Mouse (Mus musculus): ENCODE results near the gene Klkb1. TPM values are rescaled to one million over a fixed set of nuclear protein-coding genes. Genes with fewer than 3 reads are reported as not detected.

The Klkb1 gene
- polyA plus RNA-seq, 1 experiment from 2014 or later: 0.04 TPM

DNA sequence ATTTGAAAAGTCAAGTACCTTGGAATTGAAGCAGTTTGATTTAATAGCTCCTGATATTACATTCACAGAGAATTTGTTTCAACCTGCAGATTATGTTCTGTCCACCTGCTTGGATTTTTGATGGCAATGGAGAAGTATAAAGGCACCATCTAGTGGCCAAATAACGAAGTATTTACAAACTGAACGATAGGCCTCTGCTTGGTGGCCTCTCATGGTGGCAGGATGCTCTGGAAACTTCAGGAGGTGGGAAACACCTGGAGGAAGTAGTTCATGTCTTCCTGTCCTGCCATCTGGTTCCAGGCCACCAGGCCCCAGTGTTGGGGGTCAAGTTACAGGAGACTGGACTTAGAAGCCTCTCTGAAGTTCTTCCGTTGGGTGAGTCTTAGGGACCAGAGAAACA lies 56.4 kb downstream of the Klkb1 start:
- Histone ChIP-seq H3K27me3 (no peaks in the 10 kb centered on the region), H3K4me1 (peaks cover 4% of the 10 kb centered on the region; the same call in 1 of the 2 replicates), H3K36me3 (no peaks in the 10 kb centered on the region), H3K4me2 (no peak overlapping the region), H3K4me3 (no peak overlapping the region), H3K27ac (no peak overlapping the region), H3K9ac (no peak overlapping the region), H3K9me3 (no peaks in the 10 kb centered on the region)
- 26% methylated on average over 3 of the region's 3 CpGs for WGBS
- no peak for ATAC-seq (ENCODE audit: insufficient number of reproducible peaks, insufficient read depth, low FRiP score, low TSS enrichment, low read depth)

- H3K4me3 ChIP-seq: no peak overlapping the region
- ATAC-seq (ENCODE audit: insufficient number of reproducible peaks, insufficient read depth, low FRiP score, low TSS enrichment, low read depth): peak; percentile 39; the same call in 1 of the 2 replicates
- peak overlapping the region; percentile 50 for H3K4me2 ChIP-seq
- no peak overlapping the region for H3K27ac ChIP-seq
- 19% methylated on average over 14 of the region's 14 CpGs for WGBS
- no peaks in the 10 kb centered on the region for H3K36me3 ChIP-seq
- H3K9ac ChIP-seq: 0 out of 2 replicates have a peak overlapping the region, but pooled peaks have one; percentile 21
- peaks cover 4% of the 10 kb centered on the region; the same call in 1 of the 2 replicates for H3K4me1 ChIP-seq
- no peaks in the 10 kb centered on the region for H3K9me3 ChIP-seq
- H3K27me3 ChIP-seq: no peaks in the 10 kb centered on the region
Measured at GRCm38 (mm10) chr8:45236164-45236912, 58.3 kb downstream of the Klkb1 start.

GRCm38 (mm10) chr8:45235228-45235627 lies 59.4 kb downstream of the Klkb1 start:
- WGBS: 80% methylated on average over 6 of the region's 6 CpGs
- H3K4me1 ChIP-seq: peaks cover 4% of the 10 kb centered on the region; the same call in 1 of the 2 replicates
- ATAC-seq (ENCODE audit: insufficient number of reproducible peaks, insufficient read depth, low FRiP score, low TSS enrichment, low read depth): no peak
- H3K9ac ChIP-seq: no peak overlapping the region
- H3K36me3 ChIP-seq: no peaks in the 10 kb centered on the region
- no peaks in the 10 kb centered on the region for H3K27me3 ChIP-seq
- H3K27ac ChIP-seq: no peak overlapping the region
- H3K9me3 ChIP-seq: no peaks in the 10 kb centered on the region
- H3K4me3 ChIP-seq: no peak overlapping the region
- H3K4me2 ChIP-seq: no peak overlapping the region

DNA sequence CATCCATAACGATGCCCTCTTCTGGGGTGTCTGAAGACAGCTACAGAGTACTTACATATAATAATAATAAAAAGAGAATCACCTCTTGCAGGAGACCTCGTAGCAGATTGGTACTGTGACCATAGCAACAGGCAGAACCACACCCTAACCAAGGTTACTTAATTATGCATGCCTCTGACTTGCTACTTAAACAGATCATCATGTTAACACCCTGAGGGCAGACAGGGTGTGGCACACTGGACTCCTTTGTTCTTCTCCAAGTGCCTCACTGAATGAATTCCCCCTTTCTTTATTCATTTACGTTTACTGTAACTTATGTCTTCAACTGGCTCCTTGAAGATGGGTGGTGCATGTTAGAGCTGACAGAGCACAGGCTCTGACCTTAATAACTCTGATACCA lies 61.4 kb downstream of the Klkb1 start:
- Histone ChIP-seq H3K9ac (no peak overlapping the region), H3K9me3 (no peaks in the 10 kb centered on the region), H3K4me1 (peaks cover 4% of the 10 kb centered on the region; the same call in 1 of the 2 replicates), H3K27me3 (no peaks in the 10 kb centered on the region), H3K27ac (no peak overlapping the region), H3K4me3 (no peak overlapping the region), H3K36me3 (no peaks in the 10 kb centered on the region), H3K4me2 (no peak overlapping the region)
- 52% methylated on average over 3 of the region's 3 CpGs for WGBS
- ATAC-seq (ENCODE audit: insufficient number of reproducible peaks, insufficient read depth, low FRiP score, low TSS enrichment, low read depth): no peak

Other genes starting within 250 kb of the Klkb1 start
- not detected in 2 replicates for gene Mtnr1a, start 225.7 kb downstream of the Klkb1 start, polyA plus RNA-seq (2015; fragmentation: Nextera tagmentation; extraction: Ambion mirVana)
- gene F11, start 32.8 kb downstream of the Klkb1 start, polyA plus RNA-seq (2015; fragmentation: Nextera tagmentation; extraction: Ambion mirVana): 0.55 TPM in 1 of 2 replicates, not detected in the other
- 0.10 TPM in 1 of 2 replicates, not detected in the other for gene Gm45753, start 13.6 kb upstream of the Klkb1 start, polyA plus RNA-seq (2015; fragmentation: Nextera tagmentation; extraction: Ambion mirVana)
- 1.7 and 2.2 TPM in 2 replicates for gene Cyp4v3, start 38.4 kb upstream of the Klkb1 start, polyA plus RNA-seq (2015; fragmentation: Nextera tagmentation; extraction: Ambion mirVana)
- gene Fam149a, start 87.4 kb upstream of the Klkb1 start, polyA plus RNA-seq (2015; fragmentation: Nextera tagmentation; extraction: Ambion mirVana): 7.5 and 8.3 TPM in 2 replicates
- 1.4 and 1.6 TPM in 2 replicates for gene Tlr3, start 116.2 kb upstream of the Klkb1 start, polyA plus RNA-seq (2015; fragmentation: Nextera tagmentation; extraction: Ambion mirVana)
- gene Sorbs2, start 212.9 kb upstream of the Klkb1 start, polyA plus RNA-seq (2015; fragmentation: Nextera tagmentation; extraction: Ambion mirVana): 24.5 and 34.9 TPM in 2 replicates